Mouse (Mus musculus): ENCODE measurements around the gene Pramef20.

GRCm38 (mm10) chr4:144420644-144421043 lies 42.9 kb upstream of the Pramef20 start:
- no peak; the same call in 1 of the 2 replicates for TF ChIP-seq CTCF (conservative IDR thresholded peaks at IDR 0.05; ENCODE audit: insufficient read depth, insufficient read length, low read depth, low read length)
- TF ChIP-seq POLR2A (IDR thresholded peaks at IDR 0.05; ENCODE audit: low read depth, low read length): no peak

All from kidney, adult 2 months (tissue).